Mouse (Mus musculus) forebrain, embryonic 16.5 days (tissue): Measurements from ENCODE around the gene Pard3b. TPM values are rescaled to one million over a fixed set of nuclear protein-coding genes. Genes with fewer than 3 reads are reported as not detected.

Experiments
- ATAC-seq: fragments of 200-750 bp; cut with Nextera tagmentation; 2 replicates; pipeline ENCODE4 v1.8.0; 2017; ENCODE audit warnings: mild to moderate bottlenecking, moderate library complexity
- H3K27ac ChIP-seq: fragments of 300-500 bp; sonication (generic); 2 replicates; pipeline ENCODE4 v1.5.1; 2014; ENCODE audit warnings: low read length, control low read depth
- H3K27me3 ChIP-seq: fragments of 300-500 bp; sonication (generic); replicated peaks from 2 replicates; pipeline ENCODE4 v1.6.1; 2014; ENCODE audit warnings: low read length; ENCODE audit not compliant: control insufficient read depth, insufficient read depth
- H3K36me3 ChIP-seq: fragments of 300-500 bp; sonication (generic); 2 replicates; pipeline ENCODE4 v1.6.1; 2014; ENCODE audit not compliant: control insufficient read depth, insufficient read depth
- H3K4me1 ChIP-seq: fragments of 300-500 bp; sonication (generic); replicated peaks from 2 replicates; pipeline ENCODE4 v1.6.1; 2014; ENCODE audit warnings: low read length; ENCODE audit not compliant: control insufficient read depth, insufficient read depth
- H3K4me2 ChIP-seq: fragments of 300-500 bp; sonication (generic); 2 replicates; pipeline ENCODE4 v1.6.1; 2014; ENCODE audit warnings: mild to moderate bottlenecking, low read length, control low read depth
- H3K4me3 ChIP-seq: fragments of 300-500 bp; sonication (generic); replicated peaks from 2 replicates; pipeline ENCODE4 v1.5.1; 2014; ENCODE audit warnings: mild to moderate bottlenecking, low read length, control low read depth
- H3K9ac ChIP-seq: fragments of 300-500 bp; sonication (generic); replicated peaks from 2 replicates; pipeline ENCODE4 v1.6.1; 2014; ENCODE audit warnings: low read depth, low read length, control low read depth
- H3K9me3 ChIP-seq: fragments of 300-500 bp; sonication (generic); 2 replicates; pipeline ENCODE4 v1.6.1; 2016; ENCODE audit warnings: low read length; ENCODE audit not compliant: control insufficient read depth
- WGBS: fragments of 180-500 bp; shearing (Covaris S2); extraction: QIAGEN DNeasy Blood & Tissue Kit; methylation state at CpG from one replicate; pipeline ENCODE4 v1.1.7; 2014; 5-methylcytosine and 5-hydroxymethylcytosine counted together
- polyA plus RNA-seq: library from polyadenylated mRNA; unstranded; fragments of >200 nt; fragmentation: Nextera tagmentation; extraction: Ambion mirVana; gene quantifications from 2 replicates; pipeline ENCODE4 v1.2.1, GENCODE M21; 2015

Gene Pard3b
- polyA plus RNA-seq, 1 experiment from 2014 or later: 6.3 TPM

DNA sequence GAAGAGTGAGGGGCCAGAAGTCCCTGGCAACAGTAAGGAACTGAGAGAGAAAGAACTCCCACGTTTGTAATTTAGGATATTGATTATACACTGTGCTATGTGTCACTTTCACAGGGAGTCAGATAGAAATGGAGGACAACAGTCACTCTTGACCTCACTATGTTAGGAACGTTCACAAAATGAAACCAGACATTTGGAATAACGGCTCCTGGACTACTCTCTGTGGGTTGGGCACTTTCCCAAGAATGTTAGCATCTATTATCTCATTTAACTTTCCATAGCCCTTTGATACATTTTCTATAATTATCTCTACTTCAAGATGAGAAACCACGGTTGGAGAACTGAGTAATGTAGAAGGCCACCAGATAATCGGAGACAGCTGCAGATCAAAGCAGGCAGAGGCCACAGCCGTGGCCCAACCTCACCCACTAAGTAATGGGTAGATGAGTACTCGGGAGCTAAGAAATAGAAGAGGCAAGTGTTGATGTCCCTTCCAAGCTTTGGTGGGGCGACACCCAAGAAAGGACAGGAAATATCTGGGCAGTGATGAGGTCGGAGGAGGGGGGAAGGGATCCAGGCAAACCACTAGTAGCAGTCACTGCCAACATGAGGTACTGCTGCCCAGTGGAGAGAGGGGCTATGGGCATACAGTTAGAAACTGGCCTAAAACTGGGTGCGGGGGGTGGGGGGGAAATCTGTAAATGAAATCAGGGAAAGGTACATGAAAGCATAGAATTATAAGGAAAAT, 778.2 kb downstream of the Pard3b start:
- no peak overlapping the region for H3K4me3 ChIP-seq
- H3K4me1 ChIP-seq: no peaks in the 10 kb centered on the region
- no peak overlapping the region for H3K4me2 ChIP-seq
- no peak overlapping the region for H3K27ac ChIP-seq
- H3K9ac ChIP-seq: no peak overlapping the region
- no peaks in the 10 kb centered on the region for H3K9me3 ChIP-seq
- no peaks in the 10 kb centered on the region for H3K27me3 ChIP-seq
- ATAC-seq: no peak
- H3K36me3 ChIP-seq: no peaks in the 10 kb centered on the region
- WGBS: 85% methylated on average over 10 of the region's 10 CpGs

DNA sequence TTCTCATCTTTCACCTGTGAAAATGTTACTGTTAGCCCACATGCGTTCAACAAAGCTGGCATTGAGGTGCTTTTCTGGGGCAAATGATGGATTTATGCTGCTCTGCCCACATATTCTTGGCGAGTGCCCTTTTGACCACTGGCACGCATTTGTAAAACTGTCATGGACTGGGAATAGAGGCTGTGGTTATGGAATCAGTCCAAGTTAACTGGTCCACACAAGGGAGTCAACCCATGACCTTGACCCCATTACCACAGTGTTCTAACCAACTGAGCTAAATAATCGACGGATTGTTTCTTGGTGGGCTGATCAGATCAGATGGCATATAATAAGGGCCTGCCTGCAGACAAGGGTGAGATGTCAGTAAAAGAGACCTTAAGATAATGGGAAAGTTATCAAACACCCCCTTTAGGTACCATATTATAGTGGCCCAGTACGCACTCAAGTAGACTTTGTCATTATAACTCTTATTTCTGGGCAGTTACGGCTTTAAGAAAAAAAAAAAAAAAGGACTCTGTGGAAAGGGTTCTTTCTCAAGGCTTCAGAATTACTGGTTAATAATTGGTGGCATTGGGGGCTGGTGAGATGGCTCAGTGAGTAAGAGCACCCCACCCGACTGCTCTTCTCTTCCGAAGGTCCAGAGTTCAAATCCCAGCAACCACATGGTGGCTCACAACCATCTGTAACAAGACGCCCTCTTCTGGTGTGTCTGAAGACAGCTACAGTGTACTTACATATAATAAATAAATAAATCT, 784.4 kb downstream of the Pard3b start:
- no peaks in the 10 kb centered on the region for H3K9me3 ChIP-seq
- no peak for ATAC-seq
- WGBS: 91% methylated on average over 10 of the region's 10 CpGs

DNA sequence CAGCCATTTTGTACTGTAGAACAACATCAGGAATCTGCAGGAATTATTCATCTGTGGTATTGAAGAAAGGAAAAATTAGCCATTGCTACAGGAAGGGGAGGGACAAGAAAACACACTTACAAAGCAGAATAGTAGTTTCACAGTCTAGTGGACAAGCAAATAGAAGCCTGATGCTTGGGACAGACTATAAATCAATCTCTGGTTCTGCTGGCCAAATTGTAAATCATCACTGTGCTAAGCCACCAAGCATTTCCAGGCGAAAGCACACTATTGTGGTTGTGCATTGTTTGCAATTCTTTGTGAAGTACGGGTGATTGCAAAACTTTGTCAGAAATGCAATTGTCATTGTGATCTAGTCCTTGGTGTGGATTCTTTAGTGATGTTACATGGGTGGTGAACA, 786.7 kb downstream of the Pard3b start:
- Histone ChIP-seq H3K9ac (no peak overlapping the region), H3K9me3 (no peaks in the 10 kb centered on the region), H3K4me2 (no peak overlapping the region)

More for the DNA sequence above, 784.4 kb downstream of the Pard3b start:
- Histone ChIP-seq H3K36me3 (no peaks in the 10 kb centered on the region), H3K4me3 (no peak overlapping the region), H3K27ac (no peak overlapping the region), H3K4me1 (no peaks in the 10 kb centered on the region), H3K4me2 (no peak overlapping the region), H3K9ac (no peak overlapping the region), H3K27me3 (peaks cover 7% of the 10 kb centered on the region; the same call in 1 of the 2 replicates)

DNA sequence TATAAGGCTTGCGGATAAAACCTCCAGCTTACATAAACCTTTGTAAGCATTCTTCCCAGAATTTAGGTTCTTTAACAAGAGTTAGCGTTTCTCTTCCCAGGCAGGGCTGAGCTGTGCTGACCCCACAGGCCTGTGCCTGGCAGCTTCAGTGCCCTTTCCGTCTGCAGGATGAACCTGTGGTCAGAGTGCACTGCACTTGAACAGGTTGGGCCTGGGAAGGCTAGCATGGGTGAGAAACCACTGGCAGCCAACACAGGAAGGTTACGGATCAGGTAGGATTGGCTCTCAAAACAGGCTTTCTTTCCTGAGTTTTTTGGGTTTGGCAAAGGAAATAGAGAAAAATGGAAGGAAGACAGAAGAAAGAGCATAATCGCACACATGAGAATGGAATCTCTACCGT, 790.1 kb downstream of the Pard3b start:
- Histone ChIP-seq H3K9ac (no peak overlapping the region), H3K4me1 (peaks cover 6% of the 10 kb centered on the region), H3K9me3 (no peaks in the 10 kb centered on the region), H3K4me3 (no peak overlapping the region), H3K27ac (no peak overlapping the region), H3K36me3 (no peaks in the 10 kb centered on the region), H3K4me2 (no peak overlapping the region), H3K27me3 (peaks cover 9% of the 10 kb centered on the region; the same call in 1 of the 2 replicates)
- ATAC-seq: no peak
- 77% methylated on average over 6 of the region's 6 CpGs for WGBS

More for the DNA sequence above, 786.7 kb downstream of the Pard3b start:
- Histone ChIP-seq H3K27ac (no peak overlapping the region), H3K4me1 (peaks cover 6% of the 10 kb centered on the region), H3K36me3 (no peaks in the 10 kb centered on the region), H3K27me3 (peaks cover 7% of the 10 kb centered on the region; the same call in 1 of the 2 replicates), H3K4me3 (no peak overlapping the region)
- no peak for ATAC-seq
- 84% methylated on average over 2 of the region's 2 CpGs for WGBS

DNA sequence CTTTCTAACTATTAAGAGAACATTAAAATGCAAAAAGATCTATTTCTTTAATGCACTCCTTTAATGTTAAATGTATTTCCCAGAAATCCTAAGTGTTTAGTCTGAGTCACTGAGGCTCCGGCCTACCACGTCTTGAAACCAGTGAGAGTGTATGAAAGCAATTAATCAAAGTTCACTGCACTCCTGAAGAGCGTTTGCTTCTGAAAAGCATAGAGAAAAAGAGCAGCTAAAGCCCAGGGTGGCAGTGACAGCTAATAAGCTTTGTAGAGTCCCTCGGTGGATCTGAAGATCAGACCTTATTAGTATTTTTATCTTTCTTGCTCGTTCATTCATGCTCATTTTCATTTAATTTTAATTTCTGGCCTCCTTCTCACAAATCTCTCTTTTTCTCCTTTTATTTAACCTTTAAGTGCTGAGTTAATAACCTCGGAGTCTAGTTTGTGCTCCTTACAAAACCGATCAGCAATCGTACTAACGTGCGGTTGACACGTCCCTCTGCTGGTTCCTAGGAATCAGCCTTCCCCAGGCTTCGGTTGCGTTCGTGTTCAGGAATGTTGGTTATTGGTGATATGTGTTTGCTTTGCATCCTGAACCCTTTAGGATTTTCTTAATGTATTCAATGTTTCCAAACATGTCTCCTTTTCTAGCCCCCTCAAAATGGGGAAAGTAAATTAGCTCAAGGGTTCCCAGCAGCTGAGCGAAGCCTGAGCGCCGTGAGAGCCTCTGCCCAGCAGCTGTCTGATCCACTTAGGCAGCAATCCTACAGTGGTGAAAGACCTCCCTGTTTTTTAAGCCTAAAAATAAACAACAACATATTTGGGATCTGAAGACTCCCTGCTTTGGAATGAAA, 790.9 kb downstream of the Pard3b start:
- Histone ChIP-seq H3K27ac (no peak overlapping the region), H3K4me2 (peak overlapping the region; percentile 28), H3K27me3 (peaks cover 9% of the 10 kb centered on the region; the same call in 1 of the 2 replicates), H3K9ac (no peak overlapping the region), H3K4me1 (peaks cover 6% of the 10 kb centered on the region), H3K9me3 (no peaks in the 10 kb centered on the region), H3K4me3 (no peak overlapping the region), H3K36me3 (no peaks in the 10 kb centered on the region)
- WGBS: 7% methylated on average over 17 of the region's 17 CpGs
- ATAC-seq: no peak

DNA sequence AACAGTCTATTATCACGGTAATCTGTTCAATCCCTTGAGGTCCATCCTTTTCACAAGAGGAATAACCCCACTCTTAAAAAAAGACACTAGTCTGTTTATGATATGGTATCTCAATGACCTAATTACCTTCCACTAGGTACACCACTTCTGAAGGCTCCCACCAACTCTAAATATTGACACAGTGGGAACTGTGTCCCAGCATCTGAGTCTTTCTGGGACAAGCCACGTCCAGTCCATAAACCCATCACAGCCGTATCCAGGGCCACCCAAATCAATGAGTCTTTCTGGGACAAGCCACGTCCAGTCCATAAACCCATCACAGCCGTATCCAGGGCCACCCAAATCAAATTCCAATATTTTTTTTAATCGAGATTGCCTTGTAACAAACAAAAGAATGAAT, 792.4 kb downstream of the Pard3b start:
- ATAC-seq: no peak
- Histone ChIP-seq H3K4me1 (peaks cover 6% of the 10 kb centered on the region), H3K27me3 (peaks cover 12% of the 10 kb centered on the region; the same call in 1 of the 2 replicates), H3K4me2 (no peak overlapping the region), H3K36me3 (no peaks in the 10 kb centered on the region), H3K9ac (no peak overlapping the region), H3K27ac (no peak overlapping the region), H3K4me3 (no peak overlapping the region), H3K9me3 (no peaks in the 10 kb centered on the region)
- WGBS: 51% methylated on average over 6 of the region's 6 CpGs

DNA sequence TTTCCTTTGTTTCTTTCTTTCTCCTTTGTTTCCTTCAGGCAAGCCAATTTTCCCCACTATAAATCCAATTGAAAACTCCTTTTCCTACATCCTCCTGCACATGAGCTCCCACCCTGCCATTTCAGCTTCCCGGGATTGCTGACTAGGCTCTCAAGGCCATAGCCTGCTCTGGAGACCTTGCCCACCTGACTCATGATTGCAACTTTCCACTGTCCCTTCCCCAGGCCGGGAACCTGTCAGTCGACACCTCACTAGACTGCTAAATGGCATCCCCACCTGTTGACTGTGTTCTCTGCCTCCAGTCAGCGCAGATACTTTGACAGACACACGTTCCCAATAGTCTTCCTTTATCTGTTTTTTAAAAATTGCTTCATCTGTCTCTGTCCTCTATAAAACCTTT, 795.3 kb downstream of the Pard3b start:
- Histone ChIP-seq H3K36me3 (no peaks in the 10 kb centered on the region), H3K4me2 (no peak overlapping the region), H3K27ac (no peak overlapping the region), H3K9ac (no peak overlapping the region), H3K27me3 (0 out of 2 replicates have a peak, but pooled peaks cover 5% of the 10 kb centered on the region), H3K9me3 (no peaks in the 10 kb centered on the region), H3K4me3 (no peak overlapping the region), H3K4me1 (peaks cover 6% of the 10 kb centered on the region)
- no peak for ATAC-seq
- 79% methylated on average over 5 of the region's 5 CpGs for WGBS

DNA sequence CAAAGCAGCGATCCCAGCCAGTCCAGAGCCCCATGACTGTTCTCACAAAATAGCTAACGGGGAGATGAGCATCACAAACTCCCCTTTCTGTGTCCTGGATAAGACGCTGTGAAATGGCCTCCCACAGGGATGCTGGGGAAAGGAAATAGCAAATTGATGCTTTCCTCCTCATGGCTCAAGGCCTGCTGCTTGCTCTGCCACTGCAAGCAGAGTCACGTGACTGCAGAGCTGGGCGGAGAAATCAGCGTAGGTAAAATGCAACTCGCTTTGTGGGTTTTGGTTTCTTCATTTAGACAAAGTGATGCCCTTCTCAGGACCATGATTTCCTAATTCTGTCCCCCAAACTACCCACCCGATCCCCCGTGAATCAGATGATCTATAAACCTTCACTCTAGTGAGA, 797.2 kb downstream of the Pard3b start:
- H3K27ac ChIP-seq: no peak overlapping the region

DNA sequence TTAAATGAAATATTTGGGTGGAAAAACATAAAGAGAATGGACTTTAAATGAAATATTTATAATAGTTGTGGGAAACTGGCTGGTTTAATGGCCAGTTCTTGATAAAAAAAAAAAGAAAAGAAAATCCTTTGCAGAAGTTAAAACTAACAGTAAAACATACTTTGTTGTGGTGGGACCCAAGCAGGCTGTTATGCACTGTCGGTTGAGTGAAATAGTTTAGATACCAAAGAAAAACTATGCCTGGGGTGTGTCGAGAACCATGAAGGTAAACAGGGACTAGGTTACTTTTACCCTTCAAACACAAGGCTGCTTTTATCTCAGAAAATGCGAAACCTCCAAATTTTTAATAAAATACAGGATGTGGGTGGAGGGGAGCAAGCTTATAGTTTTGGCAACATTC, 797.7 kb downstream of the Pard3b start:
- ATAC-seq: no peak
- H3K9me3 ChIP-seq: no peaks in the 10 kb centered on the region
- no peak overlapping the region for H3K4me3 ChIP-seq
- H3K27me3 ChIP-seq: 0 out of 2 replicates have a peak, but pooled peaks cover 5% of the 10 kb centered on the region
- no peak overlapping the region for H3K4me2 ChIP-seq
- no peak overlapping the region for H3K27ac ChIP-seq
- H3K36me3 ChIP-seq: no peaks in the 10 kb centered on the region
- H3K4me1 ChIP-seq: no peaks in the 10 kb centered on the region
- H3K9ac ChIP-seq: no peak overlapping the region
- 88% methylated on average over 3 of the region's 3 CpGs for WGBS

More for the DNA sequence above, 797.2 kb downstream of the Pard3b start:
- Histone ChIP-seq H3K4me1 (no peaks in the 10 kb centered on the region), H3K4me3 (no peak overlapping the region), H3K4me2 (no peak overlapping the region), H3K27me3 (0 out of 2 replicates have a peak, but pooled peaks cover 5% of the 10 kb centered on the region), H3K36me3 (no peaks in the 10 kb centered on the region), H3K9ac (no peak overlapping the region), H3K9me3 (no peaks in the 10 kb centered on the region)
- ATAC-seq: no peak
- 51% methylated on average over 9 of the region's 9 CpGs for WGBS
